26 mouse cellular contexts compared by ENCODE assay signal in genomic region chr3:79691957-79692356, GRCm38 (mm10). TPM values are rescaled to one million over a fixed set of nuclear protein-coding genes. Genes with fewer than 3 reads are reported as not detected.
DNase-seq lines count a peak whose midpoint lies in the region; ATAC-seq and TF ChIP-seq lines count a peak whose summit lies in the region.
"Had no signal": no experiment of that assay in that cellular context is flagged by ENCODE, and none has a peak within 500 bp of the region (broad histone marks: within the 10 kb centered on the region; RNA-seq: fewer than 3 reads in every experiment).

No protein-coding gene starts in this region.

- TF ChIP-seq CTCF in forebrain, postnatal 0 days (IDR thresholded peaks at IDR 0.05; ENCODE audit: low read depth), result no peak
- no peak for TF ChIP-seq CTCF in layer of hippocampus, adult 2 months (conservative IDR thresholded peaks at IDR 0.05)

- no peaks in the 10 kb centered on the region for H3K36me3 ChIP-seq in forebrain, postnatal 0 days (ENCODE audit: insufficient read depth)
- H3K36me3 ChIP-seq in forebrain, embryonic 15.5 days, result no peaks in the 10 kb centered on the region
- H3K36me3 ChIP-seq: embryonic facial prominence, embryonic 10.5 days; embryonic facial prominence, embryonic 13.5 days; forebrain, embryonic 12.5 days; heart, embryonic 12.5 days; hindbrain, embryonic 10.5 days; hindbrain, embryonic 13.5 days; intestine, embryonic 15.5 days had no signal

- no peak overlapping the region for H3K4me3 ChIP-seq in forebrain, postnatal 0 days (ENCODE audit: low read depth, low read length)
- H3K4me3 ChIP-seq in forebrain, embryonic 15.5 days, result no peak overlapping the region
- H3K4me3 ChIP-seq in layer of hippocampus, adult 2 months, result no peak overlapping the region
- H3K4me3 ChIP-seq: embryonic facial prominence, embryonic 10.5 days; embryonic facial prominence, embryonic 13.5 days; erythroblast, embryonic 14.5 days; forebrain, embryonic 12.5 days; gastrocnemius, adult 2 months; heart, embryonic 12.5 days; hindbrain, embryonic 10.5 days; hindbrain, embryonic 13.5 days; intestine, embryonic 15.5 days had no signal

- no peak for ATAC-seq in forebrain, postnatal 0 days
- no peak for ATAC-seq in forebrain, embryonic 15.5 days (replicated peaks)
- ATAC-seq: activated CD4-positive, CD25-positive, alpha-beta regulatory T cell, adult 4 months; forebrain, embryonic 16.5 days; hindbrain, embryonic 16.5 days; intestine, embryonic 15.5 days had no signal

- H3K4me2 ChIP-seq in forebrain, postnatal 0 days (ENCODE audit: low read depth), result no peak overlapping the region
- H3K4me2 ChIP-seq in forebrain, embryonic 15.5 days (replicated peaks), result no peak overlapping the region
- H3K4me2 ChIP-seq: embryonic facial prominence, embryonic 13.5 days; forebrain, embryonic 12.5 days; heart, embryonic 12.5 days; hindbrain, embryonic 13.5 days; intestine, embryonic 15.5 days had no signal

- no peak overlapping the region for H3K9ac ChIP-seq in forebrain, postnatal 0 days
- no peak overlapping the region for H3K9ac ChIP-seq in forebrain, embryonic 15.5 days (replicated peaks)
- H3K9ac ChIP-seq: embryonic facial prominence, embryonic 13.5 days; forebrain, embryonic 12.5 days; heart, embryonic 12.5 days; hindbrain, embryonic 13.5 days; intestine, embryonic 15.5 days had no signal

- no peaks in the 10 kb centered on the region for H3K9me3 ChIP-seq in forebrain, postnatal 0 days (ENCODE audit: low read length)
- H3K9me3 ChIP-seq in forebrain, embryonic 15.5 days, result no peaks in the 10 kb centered on the region
- H3K9me3 ChIP-seq: embryonic facial prominence, embryonic 13.5 days; forebrain, embryonic 12.5 days; hindbrain, embryonic 13.5 days; intestine, embryonic 15.5 days had no signal

- no peaks in the 10 kb centered on the region for H3K27me3 ChIP-seq in forebrain, postnatal 0 days (ENCODE audit: insufficient read depth, low read length)
- H3K27me3 ChIP-seq in forebrain, embryonic 15.5 days, result no peaks in the 10 kb centered on the region
- H3K27me3 ChIP-seq: embryonic facial prominence, embryonic 13.5 days; forebrain, embryonic 12.5 days; heart, embryonic 12.5 days; hindbrain, embryonic 13.5 days; intestine, embryonic 15.5 days had no signal

- H3K4me1 ChIP-seq in forebrain, postnatal 0 days (ENCODE audit: insufficient read depth), result no peaks in the 10 kb centered on the region
- H3K4me1 ChIP-seq in forebrain, embryonic 15.5 days, result no peaks in the 10 kb centered on the region
- H3K4me1 ChIP-seq: embryonic facial prominence, embryonic 10.5 days; embryonic facial prominence, embryonic 13.5 days; forebrain, embryonic 12.5 days; hindbrain, embryonic 10.5 days; hindbrain, embryonic 13.5 days; intestine, embryonic 15.5 days had no signal

- peak; percentile 18 for DNase-seq in forebrain, postnatal 0 days
- peak in 1 of 2 experiments; percentile 22 for DNase-seq in layer of hippocampus, adult 2 months (ENCODE audit: low spot score in 2 of 2)
- no peak for DNase-seq in layer of hippocampus, postnatal 25 days (ENCODE audit: extremely low spot score in 1 of 2, low spot score in 1 of 2)
- DNase-seq in brain, adult 2 months (ENCODE audit: low read depth, low spot score), result peak; percentile 25
- no peak for DNase-seq in lung, postnatal 10 days
- DNase-seq: adrenal gland, adult 8-10 months; adrenal gland, postnatal 25 days; cerebellum, adult 11 months; cerebellum, adult 2 months; cerebellum, adult 9-11 months; cerebellum, postnatal 25 days; gastrocnemius, adult 2 months; gastrocnemius, postnatal 14 days had no signal

- WGBS in forebrain, postnatal 0 days, result 67% methylated on average over 2 of the region's 2 CpGs
- 90% methylated on average over 2 of the region's 2 CpGs for WGBS in forebrain, embryonic 15.5 days

- H3K27ac ChIP-seq in forebrain, postnatal 0 days (ENCODE audit: low read depth, low read length), result no peak overlapping the region
- H3K27ac ChIP-seq in forebrain, embryonic 15.5 days (replicated peaks), result no peak overlapping the region
- H3K27ac ChIP-seq in layer of hippocampus, adult 2 months, result peak overlapping the region; percentile 25; the same call in 1 of the 2 replicates
- H3K27ac ChIP-seq: embryonic facial prominence, embryonic 10.5 days; embryonic facial prominence, embryonic 13.5 days; forebrain, embryonic 12.5 days; hindbrain, embryonic 10.5 days; hindbrain, embryonic 13.5 days; intestine, embryonic 15.5 days had no signal

RNA-seq across cellular contexts. Expression of gene Rxfp1, which starts 45.7 kb away (rescaled TPM):
- 1.8 and 3.5 TPM in 2 replicates for total RNA-seq in forebrain, postnatal 0 days (2014; rRNA removed)
- polyA plus RNA-seq in forebrain, postnatal 0 days (2015; fragmentation: Nextera tagmentation; extraction: Ambion mirVana), result 0.44 and 0.58 TPM in 2 replicates
- 0.22 and 0.28 TPM in 2 replicates for polyA plus RNA-seq in forebrain, embryonic 15.5 days (2015; fragmentation: Nextera tagmentation; extraction: Ambion mirVana)
- total RNA-seq in layer of hippocampus, adult 2 months (2021), result 1 to 10 TPM; 8.7 to 8.8 TPM
- total RNA-seq in layer of hippocampus, postnatal 25 days (2021), result 10 to 100 TPM in 1 of 2 experiments, 1 to 10 TPM in 1; 6.8 to 12.0 TPM
- total RNA-seq: common myeloid progenitor, adult 5-6 weeks; gastrocnemius, adult 2 months; gastrocnemius, postnatal 14 days had no signal
- polyA plus RNA-seq: activated CD4-positive, CD25-positive, alpha-beta regulatory T cell, adult 4 months; erythroblast, embryonic 14.5 days; forebrain, embryonic 12.5 days; hindbrain, embryonic 10.5 days had no signal

Comparison
In these comparisons a context has a peak if more than half of its experiments do, and no peak if none do; other contexts are left out.
1. DNase-seq: peak in forebrain, postnatal 0 days (single experiment) and brain, adult 2 months (single experiment); none in layer of hippocampus, postnatal 25 days (0 of 2) and lung, postnatal 10 days (single experiment).